Mouse (Mus musculus) 3T3-L1 (cell line): ENCODE data around the gene Adgrl2.

Source experiments
- DNase-seq: peaks from one replicate; pipeline ENCODE4 v3.0.0-alpha.2; 2015; ENCODE audit warnings: low read depth, low spot score

Adgrl2 gene

DNA sequence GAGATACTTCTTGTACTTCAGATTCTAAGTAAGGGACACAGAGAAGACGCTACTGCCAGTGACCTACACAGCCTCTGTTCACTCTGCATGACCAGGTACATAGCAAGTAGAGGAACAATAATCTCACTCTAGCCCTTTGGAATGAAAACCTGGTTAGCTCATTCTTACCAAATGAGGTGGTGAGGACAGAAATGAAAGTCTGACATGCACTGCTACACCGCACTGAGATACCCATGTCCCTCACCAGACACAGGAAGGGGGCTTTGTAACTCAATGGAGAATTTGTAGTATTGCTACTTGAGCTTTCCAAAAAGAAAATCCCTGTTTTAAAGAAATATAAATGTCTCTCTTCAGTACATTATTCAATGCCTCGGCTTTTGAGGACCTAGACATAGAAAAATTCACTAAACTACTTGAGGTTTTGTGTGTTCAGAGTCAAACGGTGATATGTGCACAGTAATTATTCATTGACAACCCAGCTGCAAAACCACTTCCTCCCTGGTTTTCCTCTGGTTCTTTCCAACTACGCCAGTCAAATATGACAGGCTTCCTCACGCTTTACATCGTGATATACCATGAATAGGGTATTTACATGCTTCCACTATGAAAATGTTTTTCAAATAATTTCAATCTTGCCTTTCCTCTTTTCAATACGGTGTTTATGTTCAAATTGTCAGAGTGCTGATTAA, 104.2 kb downstream of the Adgrl2 start:
- DNase-seq, result no peak

GRCm38 (mm10) chr3:148885184-148885583, 105.2 kb downstream of the Adgrl2 start:
- DNase-seq, result no peak

DNA sequence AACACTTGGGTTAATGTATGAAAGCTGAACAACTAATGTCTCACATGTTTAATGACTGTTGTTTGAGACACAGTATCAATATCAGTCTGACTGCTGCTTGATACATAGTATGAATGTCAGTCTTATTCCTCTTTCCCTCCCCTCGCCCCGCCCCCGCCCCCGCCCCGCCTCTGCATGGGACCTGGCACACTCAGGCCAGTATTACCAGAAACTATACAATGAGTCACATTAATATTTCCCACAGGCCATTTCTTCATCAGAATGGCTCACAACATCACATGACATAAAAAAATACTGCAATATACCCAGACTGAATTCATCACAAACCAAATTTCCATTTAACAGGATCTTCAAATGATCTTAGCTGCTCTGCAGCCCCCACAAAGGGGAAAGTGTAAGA, 108.9 kb downstream of the Adgrl2 start:
- no peak for DNase-seq

DNA sequence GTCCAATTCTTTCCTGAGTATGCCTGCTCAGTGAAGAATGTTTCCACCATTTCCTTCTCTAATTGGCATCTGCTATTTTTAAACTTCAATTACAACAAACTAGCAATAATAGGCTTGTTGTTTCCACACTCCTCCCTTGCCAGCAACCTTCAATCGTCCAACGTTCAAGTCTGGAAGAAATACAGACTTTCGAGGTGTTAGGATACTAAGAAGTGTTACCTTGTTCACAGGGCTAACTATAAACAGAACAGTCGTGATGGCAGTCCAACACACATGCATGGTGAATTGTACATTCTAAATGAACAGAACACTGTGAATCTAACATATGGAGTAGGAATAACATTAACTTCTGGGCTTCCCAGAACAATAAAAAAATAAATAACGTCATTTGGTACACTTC, 117.8 kb downstream of the Adgrl2 start:
- no peak for DNase-seq

DNA sequence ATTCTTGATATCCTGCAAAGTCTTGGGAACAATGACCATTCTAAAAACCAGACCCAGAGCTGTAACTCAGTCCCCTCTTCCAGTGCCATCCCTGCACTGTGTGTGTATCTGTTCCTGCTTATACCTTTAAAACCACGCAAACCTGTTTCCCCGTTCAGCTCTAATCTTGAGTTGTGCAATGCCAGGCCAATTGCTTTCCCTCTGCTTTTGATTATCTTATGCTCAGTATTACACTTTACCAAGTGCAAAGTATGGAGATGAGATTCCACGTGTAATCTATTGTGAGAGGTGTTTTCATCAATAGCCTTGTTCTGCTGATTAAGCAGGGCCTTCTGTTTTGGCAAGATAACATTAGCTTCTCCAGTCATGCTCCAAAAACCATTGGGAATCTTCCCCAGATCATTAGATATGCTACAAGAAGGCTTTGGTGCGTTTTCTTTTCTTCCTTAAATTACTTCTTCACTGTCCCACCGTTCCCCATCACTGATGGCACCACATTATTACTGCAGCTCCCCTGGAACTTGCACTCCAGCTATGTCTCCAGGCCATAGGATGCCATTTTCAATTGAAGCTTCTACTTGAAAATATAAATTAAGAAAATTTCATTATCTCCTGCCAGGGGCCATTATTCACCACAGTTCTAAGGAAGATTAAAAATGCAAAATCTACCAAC, 118.4 kb downstream of the Adgrl2 start:
- no peak for DNase-seq

GRCm38 (mm10) chr3:148867618-148868017, 122.7 kb downstream of the Adgrl2 start:
- DNase-seq, result peak; percentile 2

DNA sequence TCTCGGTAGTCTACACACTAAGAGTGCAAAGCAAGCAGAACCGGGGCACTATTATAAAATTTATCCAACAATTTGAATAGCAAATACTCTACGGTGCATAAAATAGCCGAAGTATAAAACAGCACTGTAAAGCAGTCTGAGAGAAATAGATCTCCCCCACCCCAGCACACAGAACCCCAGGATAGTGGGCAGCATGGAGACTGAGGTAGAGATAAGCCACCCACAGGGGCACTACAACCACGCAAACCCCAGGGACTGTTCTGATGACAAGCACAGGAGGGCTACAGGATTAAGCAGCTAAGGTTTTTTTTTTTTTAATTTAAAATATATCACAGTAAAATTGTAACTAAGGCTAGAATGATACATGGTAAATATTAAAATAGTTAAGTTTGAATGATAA, 123.7 kb downstream of the Adgrl2 start:
- DNase-seq, result no peak

DNA sequence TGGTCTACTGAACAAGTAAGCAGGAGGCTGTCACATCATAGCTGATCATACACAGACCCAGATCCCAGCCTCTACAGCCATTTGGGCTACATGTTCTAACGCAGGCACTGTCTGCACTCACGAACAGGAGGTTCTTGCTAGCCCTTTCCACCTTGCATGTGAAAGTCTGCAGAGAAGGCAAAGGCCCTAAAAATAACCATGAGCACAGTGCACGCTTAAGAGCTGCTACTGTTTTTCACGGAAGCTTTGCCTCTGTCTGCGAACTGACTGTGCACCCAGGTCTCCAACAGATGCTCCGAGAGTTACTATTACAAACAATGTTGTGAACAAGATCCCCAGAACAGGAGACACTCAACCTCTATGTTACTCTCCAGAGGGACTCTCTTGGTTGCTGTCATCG, 124.3 kb downstream of the Adgrl2 start:
- no peak for DNase-seq

- DNase-seq, result no peak
Observed at GRCm38 (mm10) chr3:148865234-148865633, 125.1 kb downstream of the Adgrl2 start.

GRCm38 (mm10) chr3:148861860-148862259, 128.5 kb downstream of the Adgrl2 start:
- no peak for DNase-seq

DNA sequence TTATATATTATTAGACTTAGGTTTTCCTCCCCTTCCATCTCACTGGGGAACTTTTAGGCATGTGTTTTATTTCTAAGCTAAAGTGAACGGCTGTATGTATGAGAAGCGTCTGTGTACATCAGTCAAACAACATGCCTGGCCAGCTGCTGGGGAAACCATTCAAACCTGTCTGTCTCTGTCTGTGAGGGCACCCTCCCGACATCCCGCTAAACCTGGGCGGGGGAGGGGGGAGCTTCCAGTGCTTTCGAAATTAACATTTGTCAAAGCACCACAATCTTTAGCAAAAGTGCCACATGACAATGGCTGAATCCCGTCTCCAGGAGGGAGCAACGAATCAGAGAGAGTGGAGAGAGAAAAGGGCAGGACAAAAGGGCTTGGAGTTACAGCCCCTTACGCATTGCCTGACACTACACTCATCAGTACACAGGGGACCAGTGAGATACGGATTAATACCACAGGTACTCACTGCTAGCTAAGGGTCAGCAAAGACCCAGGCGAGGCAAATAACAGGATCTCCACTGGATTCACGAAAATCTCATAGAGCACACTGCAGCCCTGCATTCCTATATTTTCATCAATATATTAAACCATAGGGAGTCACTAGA, 135.9 kb downstream of the Adgrl2 start:
- no peak for DNase-seq

GRCm38 (mm10) chr3:148853372-148853771, 137.0 kb downstream of the Adgrl2 start:
- no peak for DNase-seq

GRCm38 (mm10) chr3:148852556-148852955, 137.8 kb downstream of the Adgrl2 start:
- no peak for DNase-seq

DNA sequence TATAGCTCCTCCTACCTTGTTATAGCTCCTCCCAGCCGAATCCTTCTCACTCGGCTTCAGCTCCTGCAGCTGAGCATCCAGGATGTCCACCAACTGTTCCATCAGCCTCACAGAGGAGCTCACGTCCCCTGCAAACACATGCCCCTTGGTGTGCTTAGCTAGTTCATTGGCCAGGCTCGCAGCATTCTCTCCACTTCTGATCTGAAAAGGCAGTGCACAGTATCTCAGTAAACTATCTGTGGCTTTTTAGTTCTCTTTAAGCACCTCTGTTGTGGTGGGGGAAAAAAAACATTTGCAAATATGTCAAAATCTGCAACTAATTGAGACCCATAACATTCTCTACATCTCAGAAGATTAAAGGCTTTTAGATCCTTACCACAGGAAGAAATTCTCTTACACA, 139.5 kb downstream of the Adgrl2 start:
- no peak for DNase-seq

DNA sequence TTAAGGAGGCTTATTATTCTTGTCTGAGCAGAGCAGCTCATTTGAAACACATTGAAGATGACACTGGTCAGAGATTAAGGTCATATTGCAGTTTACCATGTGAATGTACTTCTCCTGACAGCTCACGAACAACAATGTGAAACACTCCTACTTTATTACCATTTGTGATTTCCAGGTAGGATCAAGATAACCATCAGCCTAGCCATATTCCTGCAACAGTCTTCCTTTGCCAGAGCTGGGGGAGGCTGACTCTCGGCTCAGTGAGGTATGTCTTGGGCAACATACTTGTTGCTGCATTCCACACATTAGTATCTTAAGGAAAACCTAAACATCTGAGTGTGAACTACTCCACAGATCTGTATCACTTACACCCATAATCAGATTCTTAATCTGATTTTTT, 142.0 kb downstream of the Adgrl2 start:
- DNase-seq, result no peak

DNA sequence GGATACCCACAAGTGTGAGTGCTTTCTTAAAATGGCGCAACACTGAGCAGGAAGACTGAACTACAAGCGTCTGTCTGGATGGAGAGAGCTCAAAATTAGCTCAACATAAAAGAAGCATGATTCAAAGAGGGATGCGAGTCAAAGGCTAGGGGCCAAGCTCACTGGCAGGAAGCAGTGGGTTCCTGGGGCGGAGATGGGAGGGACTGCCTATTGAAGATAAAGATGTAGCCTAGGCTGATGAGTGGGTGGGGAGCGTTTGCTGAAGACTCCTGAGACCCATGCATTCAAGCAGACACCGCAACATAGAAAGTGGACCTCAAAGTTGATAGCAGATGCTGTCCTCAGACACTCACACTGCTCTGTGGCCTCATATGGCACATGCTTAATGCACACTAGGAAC, 146.2 kb downstream of the Adgrl2 start:
- no peak for DNase-seq

GRCm38 (mm10) chr3:148842533-148842932, 147.8 kb downstream of the Adgrl2 start:
- DNase-seq, result no peak

- no peak for DNase-seq
Observed at GRCm38 (mm10) chr3:148838835-148839296, 151.5 kb downstream of the Adgrl2 start.

DNA sequence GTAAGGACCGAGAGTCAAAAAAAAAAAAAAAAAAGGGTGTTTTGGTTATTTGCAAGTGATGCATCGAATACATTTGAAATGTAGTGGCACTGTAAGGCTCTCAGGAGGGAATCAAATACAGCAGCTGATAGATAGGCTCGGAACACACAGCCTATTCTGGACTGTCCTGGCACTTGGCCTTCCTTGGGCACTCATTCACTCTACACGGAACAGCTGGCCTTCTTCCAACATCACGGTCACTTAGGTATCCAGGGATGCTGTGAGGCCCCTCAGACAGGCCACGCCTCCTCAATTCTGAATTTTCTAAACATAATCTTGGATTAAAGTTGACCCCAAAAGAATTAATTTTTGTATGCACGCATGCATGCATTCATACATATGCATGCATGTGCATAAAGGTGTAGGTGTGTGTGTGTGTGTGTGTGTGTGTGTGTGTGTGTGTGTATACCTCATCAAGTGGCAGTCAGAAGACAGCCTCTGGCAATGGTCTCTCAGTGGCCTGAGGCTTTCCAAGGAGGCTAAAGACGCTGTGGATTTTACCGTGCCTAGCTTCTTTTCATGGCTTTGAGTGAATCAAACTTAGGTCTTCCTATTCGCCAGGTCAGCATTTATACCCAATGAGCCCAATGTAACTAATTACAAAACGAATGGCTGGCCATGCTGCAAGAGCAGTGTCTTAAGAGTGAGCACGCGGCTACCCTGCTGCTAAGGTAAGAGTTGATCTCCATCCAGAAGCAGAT, 152.1 kb downstream of the Adgrl2 start:
- no peak for DNase-seq

DNA sequence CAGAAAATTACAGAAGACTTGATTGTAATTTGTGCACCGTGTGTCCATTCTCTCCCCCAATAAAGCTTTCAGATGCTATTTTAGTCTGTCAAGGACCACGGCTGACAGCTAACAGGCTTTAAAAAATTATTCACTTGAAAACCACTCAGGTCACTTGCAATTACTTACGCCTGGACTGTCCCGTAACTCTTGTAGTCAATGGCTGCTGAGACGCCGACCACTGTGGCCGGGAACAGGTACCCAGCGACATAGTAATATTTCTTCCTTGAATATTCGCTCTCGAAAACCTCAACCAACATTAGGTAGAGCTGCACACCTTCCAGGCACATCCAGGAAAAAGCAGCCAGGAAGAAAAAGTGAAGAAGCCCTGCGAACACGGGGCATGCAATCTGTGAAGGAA, 155.2 kb downstream of the Adgrl2 start:
- no peak for DNase-seq

GRCm38 (mm10) chr3:148833070-148833769, 157.1 kb downstream of the Adgrl2 start:
- DNase-seq, result no peak

- no peak for DNase-seq
Observed at GRCm38 (mm10) chr3:148832001-148832400, 158.4 kb downstream of the Adgrl2 start.
